ENCODE assay signal across 19 mouse cellular contexts in the genomic region with DNA sequence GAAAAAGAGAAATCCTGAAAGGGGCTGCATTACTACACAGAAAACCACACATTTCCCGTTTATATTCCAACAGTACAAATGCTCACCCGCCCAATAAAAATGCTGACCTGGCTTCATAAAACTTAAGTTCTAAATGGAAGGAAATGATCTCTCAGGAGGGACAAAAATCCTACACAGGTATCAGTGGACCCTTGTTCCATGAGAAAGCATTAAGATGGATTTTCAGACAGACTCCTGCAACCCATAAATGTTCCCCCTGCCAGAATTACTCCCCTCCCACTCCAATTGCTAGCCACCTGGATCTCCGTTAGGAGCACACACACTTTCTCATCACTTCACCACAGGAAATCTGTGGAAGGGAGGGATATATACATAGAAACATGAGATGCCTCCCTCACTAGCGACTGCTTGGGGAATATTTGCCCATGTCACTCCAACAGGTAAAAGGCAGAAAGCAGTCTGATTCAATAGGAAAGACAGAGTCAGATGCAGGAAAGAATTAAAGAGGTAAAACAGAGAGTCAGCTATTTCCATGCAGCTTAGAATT.
"Had no signal": no experiment of that assay in that cellular context is flagged by ENCODE, and none has a peak within 500 bp of the region (broad histone marks: within the 10 kb centered on the region; RNA-seq: fewer than 3 reads in every experiment).

No protein-coding gene starts in this region.

- H3K4me1 ChIP-seq: liver, embryonic 13.5 days; neural tube, embryonic 12.5 days had no signal

- H3K9ac ChIP-seq: liver, embryonic 13.5 days; neural tube, embryonic 12.5 days; neural tube, embryonic 15.5 days had no signal

- H3K36me3 ChIP-seq: liver, embryonic 13.5 days had no signal

- ATAC-seq: intestine, postnatal 0 days had no signal

- H3K9me3 ChIP-seq: liver, embryonic 13.5 days; neural tube, embryonic 15.5 days had no signal

- H3K4me3 ChIP-seq: layer of hippocampus, adult 2 months; liver, embryonic 13.5 days; neural tube, embryonic 12.5 days; neural tube, embryonic 15.5 days had no signal

- H3K27me3 ChIP-seq: liver, embryonic 13.5 days; neural tube, embryonic 12.5 days; neural tube, embryonic 15.5 days had no signal

- DNase-seq: kidney, adult 2 months; kidney, postnatal 10 days; layer of hippocampus, adult 9-11 months; liver, embryonic 13.5 days; lung, adult 2 months; lung, postnatal 14 days; lung, postnatal 4 days; right cerebral cortex, adult 18-20 months; right cerebral cortex, postnatal 14 days; right cerebral cortex, postnatal 4 days; thymus, adult 2 months; thymus, postnatal 14 days; thymus, postnatal 4 days had no signal

- H3K4me2 ChIP-seq: liver, embryonic 13.5 days; midbrain, embryonic 11.5 days; neural tube, embryonic 12.5 days; neural tube, embryonic 15.5 days had no signal

- H3K27ac ChIP-seq: layer of hippocampus, adult 2 months; liver, embryonic 13.5 days; neural tube, embryonic 12.5 days; neural tube, embryonic 15.5 days; stomach, postnatal 0 days had no signal
